Mouse (Mus musculus): ENCODE measurements around the gene Nup85. TPM values are rescaled to one million over a fixed set of nuclear protein-coding genes. Genes with fewer than 3 reads are reported as not detected.
A peak's percentile ranks its signal among the peaks of the same experiment; 100 is the strongest.

The Nup85 gene
- polyA plus RNA-seq, 1 experiment from 2014 or later = 155 TPM

DNA sequence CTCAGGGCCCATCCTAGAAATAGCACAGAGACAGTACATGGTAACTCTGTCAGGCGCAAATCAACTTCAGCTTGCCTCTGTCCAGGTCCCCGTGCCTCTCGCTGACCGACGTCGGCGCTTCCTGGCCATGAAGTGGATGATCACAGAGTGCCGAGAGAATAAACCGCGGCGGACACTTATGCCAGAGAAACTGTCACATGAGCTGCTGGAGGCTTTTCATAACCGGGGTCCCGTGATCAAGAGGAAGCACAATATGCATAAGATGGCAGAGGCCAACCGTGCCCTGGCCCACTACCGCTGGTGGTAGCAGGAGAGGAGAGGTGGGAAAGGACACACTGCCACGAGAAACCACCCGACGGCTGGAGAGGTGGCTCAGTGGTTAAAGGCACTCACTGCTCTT is 42.5 kb downstream of the Nup85 start:
- no peaks in the 10 kb centered on the region for H3K9me3 ChIP-seq
- no peak overlapping the region for H3K27ac ChIP-seq
- no peak overlapping the region for H3K9ac ChIP-seq
- 95% methylated on average over 18 of the region's 18 CpGs for WGBS
- peaks cover 33% of the 10 kb centered on the region for H3K36me3 ChIP-seq
- peaks cover 17% of the 10 kb centered on the region for H3K4me1 ChIP-seq (replicated peaks)
- no peak for ATAC-seq
- H3K4me2 ChIP-seq (replicated peaks) = no peak overlapping the region
- H3K27me3 ChIP-seq (replicated peaks) = no peaks in the 10 kb centered on the region
- no peak overlapping the region for H3K4me3 ChIP-seq (replicated peaks)

DNA sequence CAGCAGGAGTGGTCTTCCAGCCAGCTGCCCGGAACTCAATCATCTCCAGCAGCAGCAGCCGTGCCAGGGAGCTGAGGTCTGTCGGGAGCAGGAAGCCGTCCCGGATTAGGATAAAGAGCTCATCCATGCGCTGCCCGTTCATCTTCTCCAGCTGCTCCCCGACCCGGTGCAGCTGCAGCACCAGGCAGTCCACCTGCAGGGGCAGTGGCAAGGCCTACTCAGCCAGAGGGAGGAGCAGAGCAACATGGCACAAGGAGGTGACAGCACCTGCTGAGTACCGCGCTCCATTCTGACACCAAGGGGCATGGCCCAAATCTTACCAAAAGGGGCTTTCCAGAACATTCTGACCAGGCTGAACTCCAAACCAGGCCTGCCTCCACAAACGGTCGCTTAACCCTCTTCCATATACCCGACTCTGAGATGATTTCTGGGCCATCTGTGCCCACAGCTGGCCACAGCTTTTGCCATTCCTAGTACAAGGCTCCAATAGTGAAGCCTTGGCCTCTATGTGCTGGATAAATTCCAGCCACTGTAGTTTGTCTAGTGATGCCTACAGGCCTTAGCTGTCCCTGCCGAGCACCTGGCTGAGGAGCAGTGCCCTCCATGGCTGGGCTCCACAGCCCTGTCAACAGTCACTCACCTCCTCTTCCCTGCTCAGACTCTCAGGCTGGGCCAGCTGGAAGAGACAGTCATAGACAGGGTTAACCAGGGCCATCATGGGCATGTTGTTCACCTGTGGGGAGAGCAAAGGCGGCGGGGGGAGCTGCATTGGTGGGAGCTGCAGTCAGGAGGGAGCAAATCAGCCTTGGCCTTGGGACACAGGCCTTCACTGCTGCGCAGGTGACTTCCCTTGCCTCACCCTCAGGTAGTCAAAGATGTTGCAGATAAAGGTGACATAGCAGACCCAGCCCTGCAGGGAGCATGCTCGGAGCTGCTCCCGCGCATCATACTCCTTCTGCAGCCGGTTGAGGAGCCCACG is 44.5 kb downstream of the Nup85 start:
- Histone ChIP-seq H3K36me3 (peaks cover 33% of the 10 kb centered on the region), H3K27ac (no peak overlapping the region), H3K9ac (no peak overlapping the region), H3K4me2 (replicated peaks) (no peak overlapping the region), H3K9me3 (no peaks in the 10 kb centered on the region), H3K4me3 (replicated peaks) (no peak overlapping the region), H3K27me3 (replicated peaks) (no peaks in the 10 kb centered on the region), H3K4me1 (replicated peaks) (peaks cover 20% of the 10 kb centered on the region)
- ATAC-seq = no peak
- WGBS = 74% methylated on average over 23 of the region's 23 CpGs

DNA sequence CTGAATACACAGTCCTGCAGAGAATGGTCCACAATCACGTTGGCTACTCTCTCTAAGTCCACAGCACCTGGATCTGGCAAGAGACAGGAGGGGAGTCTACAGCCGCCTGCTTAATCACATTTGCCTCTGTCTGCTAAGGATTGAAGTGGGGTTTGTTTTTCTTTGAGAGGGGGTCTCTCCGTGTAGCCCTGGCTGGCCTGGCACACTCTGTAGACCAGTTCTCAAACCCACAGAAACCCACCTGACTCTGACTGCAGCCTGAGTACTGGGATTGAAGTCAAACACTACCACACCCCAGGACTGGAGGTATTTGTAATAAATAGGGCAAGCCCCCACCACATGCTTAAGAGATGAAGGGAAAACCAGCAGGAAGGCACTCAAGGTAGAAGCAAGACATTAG is 45.3 kb downstream of the Nup85 start:
- WGBS = 70% methylated on average over 3 of the region's 3 CpGs
- H3K9me3 ChIP-seq = no peaks in the 10 kb centered on the region
- no peak for ATAC-seq

DNA sequence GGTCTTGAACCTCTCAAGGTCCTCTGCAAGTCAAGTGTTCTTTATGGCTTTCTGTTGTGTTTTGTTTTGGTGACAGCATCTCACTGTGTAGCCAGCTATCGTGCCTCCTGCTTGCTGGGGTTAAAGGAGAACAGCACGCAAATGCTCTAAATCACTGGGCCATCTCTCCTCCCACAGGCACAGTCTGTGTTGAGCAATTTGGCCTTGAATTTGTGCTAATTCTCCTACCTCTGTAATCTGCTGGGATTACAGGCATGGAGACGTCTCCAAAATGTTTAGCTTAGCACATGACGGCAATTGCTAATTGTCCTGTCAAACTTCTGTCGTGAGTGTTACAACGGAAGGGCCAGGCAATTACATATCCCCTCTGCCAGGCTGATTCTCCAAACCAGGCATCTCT is 46.9 kb downstream of the Nup85 start:
- H3K27me3 ChIP-seq (replicated peaks) = no peaks in the 10 kb centered on the region
- no peak overlapping the region for H3K27ac ChIP-seq
- ATAC-seq = no peak
- WGBS = 62% methylated on average over 6 of the region's 6 CpGs
- H3K4me1 ChIP-seq (replicated peaks) = peaks cover 13% of the 10 kb centered on the region
- peaks cover 29% of the 10 kb centered on the region for H3K36me3 ChIP-seq
- no peak overlapping the region for H3K9ac ChIP-seq
- H3K4me2 ChIP-seq (replicated peaks) = peak overlapping the region; percentile 91; the same call in 1 of the 2 replicates
- H3K4me3 ChIP-seq (replicated peaks) = no peak overlapping the region
- H3K9me3 ChIP-seq = no peaks in the 10 kb centered on the region

More for the DNA sequence above, 45.3 kb downstream of the Nup85 start:
- Histone ChIP-seq H3K36me3 (peaks cover 33% of the 10 kb centered on the region), H3K27ac (no peak overlapping the region), H3K4me2 (replicated peaks) (no peak overlapping the region), H3K9ac (no peak overlapping the region), H3K4me3 (replicated peaks) (no peak overlapping the region), H3K4me1 (replicated peaks) (peaks cover 21% of the 10 kb centered on the region), H3K27me3 (replicated peaks) (no peaks in the 10 kb centered on the region)

DNA sequence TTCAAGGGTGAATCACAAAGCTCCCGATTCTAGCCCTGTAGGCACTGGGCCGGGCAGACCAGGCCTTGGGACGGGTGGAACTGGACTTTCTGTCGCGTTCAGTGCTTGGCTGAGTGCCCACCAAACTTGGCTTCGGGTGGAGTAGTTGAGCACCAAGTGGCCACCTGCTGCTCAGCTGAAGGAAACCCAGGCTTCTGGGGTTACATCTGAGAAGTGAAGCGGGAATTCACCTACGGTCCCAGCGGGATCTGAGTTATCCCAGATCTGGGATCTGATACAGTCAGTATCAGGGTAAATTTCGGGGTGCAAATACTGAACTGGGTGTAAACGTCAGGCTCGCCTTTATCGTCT is 47.8 kb downstream of the Nup85 start:
- ATAC-seq = peak; percentile 29
- Histone ChIP-seq H3K4me2 (replicated peaks) (peak overlapping the region; percentile 91), H3K9ac (peak overlapping the region; percentile 87), H3K4me3 (replicated peaks) (peak overlapping the region; percentile 79), H3K9me3 (no peaks in the 10 kb centered on the region), H3K36me3 (peaks cover 20% of the 10 kb centered on the region), H3K27ac (peak overlapping the region; percentile 98), H3K4me1 (replicated peaks) (peaks cover 13% of the 10 kb centered on the region), H3K27me3 (replicated peaks) (no peaks in the 10 kb centered on the region)
- WGBS = 2% methylated on average over 13 of the region's 13 CpGs

DNA sequence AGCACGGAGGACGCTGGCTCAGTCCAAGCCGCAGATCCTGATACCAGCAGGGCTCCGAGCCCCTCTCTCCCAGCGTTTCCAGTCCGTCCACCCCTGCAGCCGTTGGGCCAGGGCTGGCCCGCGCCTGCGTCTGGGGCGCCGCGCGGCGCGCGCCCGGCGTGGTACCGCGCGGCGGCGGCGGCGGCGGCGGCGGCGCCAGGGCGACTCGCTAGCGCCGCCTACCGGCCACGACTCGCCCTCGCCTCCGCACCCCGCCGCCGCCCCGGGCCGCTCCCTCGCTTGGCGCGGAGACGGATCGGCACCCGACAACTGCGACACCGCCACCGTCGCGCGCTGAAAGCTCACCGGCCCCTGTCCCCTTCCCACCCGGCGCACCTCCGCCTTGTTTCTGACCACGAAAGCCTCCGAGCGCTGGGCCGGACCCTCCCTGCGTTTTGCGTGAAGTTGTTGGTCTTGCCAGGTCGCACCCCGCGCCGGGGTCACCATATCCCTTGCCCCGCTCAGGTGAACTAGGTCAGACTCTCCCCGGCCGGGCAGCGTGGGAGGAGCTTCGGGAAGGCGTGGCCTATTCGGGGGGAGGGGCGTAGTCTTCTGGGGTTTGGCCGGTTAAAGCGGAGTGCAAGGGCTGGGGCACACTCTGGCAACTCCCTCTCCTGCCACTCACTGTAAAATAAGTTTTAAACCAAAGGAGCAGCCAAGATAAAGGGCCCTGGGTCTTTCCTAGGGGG is 48.3 kb downstream of the Nup85 start, which contains the start of gene Mif4gd:
TSS of gene Mif4gd (minus strand) at position 560 of the 728 bp plus-strand sequence.
- Histone ChIP-seq H3K36me3 (peaks cover 15% of the 10 kb centered on the region), H3K4me1 (replicated peaks) (peaks cover 13% of the 10 kb centered on the region), H3K9me3 (no peaks in the 10 kb centered on the region), H3K4me3 (replicated peaks) (peak within 1 kb of the TSS; percentile 79), H3K4me2 (replicated peaks) (peak within 1 kb of the TSS; percentile 91), H3K9ac (peak within 1 kb of the TSS; percentile 87), H3K27ac (peak within 1 kb of the TSS; percentile 98), H3K27me3 (replicated peaks) (no peaks in the 10 kb centered on the region)
- WGBS = under 1% methylated on average over 80 of the region's 80 CpGs
- ATAC-seq = peak; percentile 92

DNA sequence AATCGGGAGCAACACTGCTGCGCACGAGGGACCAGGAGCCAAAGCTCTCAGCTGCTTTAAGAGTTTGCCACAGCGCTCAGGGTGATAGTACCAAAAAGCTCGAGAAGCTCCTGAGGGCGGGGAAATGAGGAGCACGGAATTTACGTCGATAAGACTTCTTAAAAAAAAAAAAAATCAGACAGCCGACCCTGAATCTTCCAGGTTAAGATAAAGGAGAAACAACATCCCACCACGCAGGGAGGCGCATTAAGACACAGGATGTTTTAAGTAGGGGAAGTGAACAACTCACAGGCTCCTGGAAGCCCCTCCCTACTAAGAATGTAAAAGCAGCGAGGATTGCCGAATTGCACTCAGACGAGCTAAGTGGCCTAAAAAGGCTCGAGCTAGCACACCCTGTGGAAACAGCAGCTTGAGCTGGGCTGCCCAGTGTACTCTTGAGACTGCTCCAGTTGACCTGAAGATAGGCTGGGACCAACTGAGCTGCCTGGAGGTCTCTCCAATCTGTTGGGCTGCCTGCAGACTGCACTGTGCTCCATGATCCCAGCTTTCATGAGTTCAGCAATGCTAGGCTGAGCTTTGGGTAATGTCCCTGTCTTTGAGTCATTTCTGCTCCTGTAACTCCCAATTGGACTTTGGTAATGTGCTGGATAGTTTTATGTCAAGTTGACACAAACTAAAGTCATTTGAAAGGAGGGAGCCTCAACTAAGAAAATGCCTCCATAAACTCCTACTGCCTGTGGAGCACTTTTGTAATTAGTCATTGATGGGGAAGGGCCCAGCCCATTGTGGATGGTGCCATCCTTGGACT is 49.1 kb downstream of the Nup85 start:
- Histone ChIP-seq H3K4me1 (replicated peaks) (peaks cover 13% of the 10 kb centered on the region), H3K9ac (peak overlapping the region; percentile 87), H3K9me3 (no peaks in the 10 kb centered on the region), H3K4me3 (replicated peaks) (peak overlapping the region; percentile 79), H3K4me2 (replicated peaks) (peak overlapping the region; percentile 91), H3K36me3 (peaks cover 12% of the 10 kb centered on the region), H3K27me3 (replicated peaks) (no peaks in the 10 kb centered on the region), H3K27ac (peak overlapping the region; percentile 98)
- under 1% methylated on average over 16 of the region's 16 CpGs for WGBS
- peak; percentile 11; the same call in 1 of the 2 replicates for ATAC-seq

DNA sequence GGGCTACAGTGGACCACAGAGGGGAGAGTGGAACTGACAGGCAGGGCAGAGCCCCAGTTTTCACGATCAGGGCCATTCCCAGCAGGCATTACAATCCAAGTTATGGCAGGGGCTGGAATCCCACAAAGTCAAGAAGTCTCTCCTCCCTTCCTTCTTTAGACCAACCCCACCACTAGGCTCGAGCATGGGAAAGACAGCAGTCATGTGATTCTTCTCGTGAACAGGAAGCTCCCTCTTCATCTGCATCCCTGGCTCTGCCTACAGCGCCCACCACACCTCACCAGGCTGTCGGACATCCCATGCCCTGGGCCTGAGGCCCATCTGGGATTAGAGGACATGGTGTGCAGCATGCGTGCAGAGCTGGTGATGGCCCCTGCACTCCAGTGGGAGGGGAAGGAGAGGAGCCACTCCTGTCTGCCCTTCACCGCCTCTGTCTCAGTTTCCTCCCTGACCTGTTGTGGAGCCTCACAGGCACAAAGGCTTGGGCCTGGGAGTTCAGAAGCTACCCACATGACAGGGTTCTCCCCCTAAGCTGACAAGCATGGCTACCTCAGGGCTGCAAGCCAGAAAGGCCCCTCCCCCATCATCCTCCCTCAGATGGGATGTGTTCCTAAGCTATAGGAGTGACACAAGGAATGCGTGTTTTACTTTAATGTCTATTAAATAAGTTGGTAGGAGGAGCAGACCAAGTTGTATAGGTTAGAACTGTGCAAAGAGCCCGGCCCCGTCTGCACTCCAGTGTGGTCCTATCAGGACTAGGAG is 50.3 kb downstream of the Nup85 start:
- Histone ChIP-seq H3K9me3 (no peaks in the 10 kb centered on the region), H3K27ac (peak overlapping the region; percentile 36; the same call in 1 of the 2 replicates), H3K4me2 (replicated peaks) (no peak overlapping the region), H3K27me3 (replicated peaks) (no peaks in the 10 kb centered on the region), H3K4me3 (replicated peaks) (no peak overlapping the region), H3K4me1 (replicated peaks) (peaks cover 13% of the 10 kb centered on the region), H3K36me3 (0 out of 2 replicates have a peak, but pooled peaks cover 3% of the 10 kb centered on the region), H3K9ac (no peak overlapping the region)
- 84% methylated on average over 10 of the region's 10 CpGs for WGBS
- ATAC-seq = no peak

DNA sequence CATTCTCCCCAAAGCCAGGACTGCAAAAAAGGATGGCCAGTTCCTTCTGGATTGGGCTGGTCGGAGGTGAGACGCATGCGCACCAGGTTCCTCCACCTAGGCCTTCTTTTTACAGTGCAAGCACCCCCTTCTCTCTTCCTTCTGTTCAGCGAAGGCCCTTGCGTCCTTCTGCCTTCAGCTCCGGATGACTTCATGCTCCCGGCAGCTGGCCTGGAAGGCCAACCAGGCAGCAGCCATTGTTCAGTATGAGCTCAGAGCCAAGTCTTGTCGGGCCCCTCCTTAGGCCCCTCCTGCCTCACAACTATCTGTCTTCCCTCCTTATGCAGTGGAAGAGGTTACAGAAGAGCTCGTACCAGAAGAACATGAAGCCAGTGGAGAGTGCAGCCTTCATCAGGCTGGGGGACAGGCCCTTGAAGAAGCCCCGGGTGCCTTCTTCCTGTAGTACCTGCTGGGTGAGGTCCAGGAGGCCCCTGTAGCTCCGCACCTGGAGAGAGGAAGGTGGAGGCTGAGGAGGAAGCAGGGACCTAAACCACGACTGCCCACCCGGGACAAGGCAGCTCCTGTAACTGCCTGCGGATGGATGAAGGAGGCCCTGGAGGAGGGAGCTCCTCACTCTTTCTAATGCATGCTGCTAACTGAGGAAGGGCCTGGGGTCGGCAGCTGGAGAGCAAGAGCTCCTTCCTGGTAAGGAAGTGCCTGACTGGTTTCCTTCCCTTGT is 51.0 kb downstream of the Nup85 start:
- no peak overlapping the region for H3K9ac ChIP-seq
- no peaks in the 10 kb centered on the region for H3K27me3 ChIP-seq (replicated peaks)
- no peak overlapping the region for H3K4me3 ChIP-seq (replicated peaks)
- WGBS = 71% methylated on average over 15 of the region's 15 CpGs
- H3K9me3 ChIP-seq = no peaks in the 10 kb centered on the region
- peaks cover 4% of the 10 kb centered on the region; the same call in 1 of the 2 replicates for H3K36me3 ChIP-seq
- H3K4me2 ChIP-seq (replicated peaks) = no peak overlapping the region
- H3K4me1 ChIP-seq (replicated peaks) = peaks cover 13% of the 10 kb centered on the region
- ATAC-seq = no peak
- H3K27ac ChIP-seq = 0 out of 2 replicates have a peak overlapping the region, but pooled peaks have one; percentile 3

DNA sequence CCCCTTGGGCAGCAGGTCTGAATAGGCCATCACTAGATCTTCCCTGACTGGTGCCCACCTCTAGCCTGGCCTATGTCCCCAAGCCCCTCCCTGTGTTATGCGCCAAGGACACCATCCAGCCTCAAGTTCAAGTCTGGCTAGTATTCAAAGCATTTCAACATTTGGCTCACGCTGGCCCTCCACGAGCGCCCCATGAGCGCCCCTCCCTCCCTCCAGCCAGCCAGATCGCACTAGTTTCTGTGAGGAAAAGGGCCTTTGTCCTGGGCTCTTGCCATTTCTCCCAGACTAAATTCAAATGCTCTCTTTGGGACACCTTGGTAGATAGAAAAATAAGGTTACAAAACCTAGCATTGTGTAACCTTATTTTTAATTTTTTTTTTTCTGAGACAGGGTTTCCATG is 51.6 kb downstream of the Nup85 start:
- Histone ChIP-seq H3K36me3 (peaks cover 9% of the 10 kb centered on the region; the same call in 1 of the 2 replicates), H3K4me3 (replicated peaks) (no peak overlapping the region), H3K4me1 (replicated peaks) (peaks cover 13% of the 10 kb centered on the region), H3K27ac (no peak overlapping the region), H3K9ac (no peak overlapping the region), H3K27me3 (replicated peaks) (no peaks in the 10 kb centered on the region), H3K4me2 (replicated peaks) (no peak overlapping the region), H3K9me3 (no peaks in the 10 kb centered on the region)
- ATAC-seq = no peak
- 90% methylated on average over 6 of the region's 6 CpGs for WGBS

DNA sequence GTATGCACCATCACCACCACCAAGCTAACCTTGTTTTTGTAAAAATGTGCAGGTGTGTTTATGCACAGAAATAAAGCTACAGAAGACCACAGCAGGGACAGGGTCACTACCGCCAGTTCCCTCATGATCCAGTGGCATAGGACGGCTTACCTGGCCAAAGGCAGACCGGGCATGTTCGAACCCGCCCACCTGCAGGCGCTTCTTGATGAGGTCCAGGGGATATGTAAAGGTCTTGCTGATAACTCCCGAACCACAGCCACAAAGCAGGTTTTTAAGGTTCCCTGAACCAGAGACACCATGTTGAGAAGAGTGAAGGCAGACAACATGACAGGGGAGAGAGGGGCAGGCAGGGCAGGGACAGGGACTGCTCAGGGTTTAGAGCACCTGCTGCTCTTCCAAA is 52.1 kb downstream of the Nup85 start:
- Histone ChIP-seq H3K4me3 (replicated peaks) (no peak overlapping the region), H3K27ac (no peak overlapping the region), H3K9me3 (no peaks in the 10 kb centered on the region), H3K4me2 (replicated peaks) (no peak overlapping the region), H3K4me1 (replicated peaks) (peaks cover 13% of the 10 kb centered on the region), H3K36me3 (peaks cover 13% of the 10 kb centered on the region; the same call in 1 of the 2 replicates), H3K27me3 (replicated peaks) (no peaks in the 10 kb centered on the region), H3K9ac (no peak overlapping the region)
- WGBS = 93% methylated on average over 7 of the region's 7 CpGs
- ATAC-seq = no peak
